Mouse (Mus musculus): ENCODE results near the gene Runx2. TPM values are rescaled to one million over a fixed set of nuclear protein-coding genes. Genes with fewer than 3 reads are reported as not detected.

The Runx2 gene
- total RNA-seq, 2 experiments from 2014 or later: 12.3 to 15.8 TPM

DNA sequence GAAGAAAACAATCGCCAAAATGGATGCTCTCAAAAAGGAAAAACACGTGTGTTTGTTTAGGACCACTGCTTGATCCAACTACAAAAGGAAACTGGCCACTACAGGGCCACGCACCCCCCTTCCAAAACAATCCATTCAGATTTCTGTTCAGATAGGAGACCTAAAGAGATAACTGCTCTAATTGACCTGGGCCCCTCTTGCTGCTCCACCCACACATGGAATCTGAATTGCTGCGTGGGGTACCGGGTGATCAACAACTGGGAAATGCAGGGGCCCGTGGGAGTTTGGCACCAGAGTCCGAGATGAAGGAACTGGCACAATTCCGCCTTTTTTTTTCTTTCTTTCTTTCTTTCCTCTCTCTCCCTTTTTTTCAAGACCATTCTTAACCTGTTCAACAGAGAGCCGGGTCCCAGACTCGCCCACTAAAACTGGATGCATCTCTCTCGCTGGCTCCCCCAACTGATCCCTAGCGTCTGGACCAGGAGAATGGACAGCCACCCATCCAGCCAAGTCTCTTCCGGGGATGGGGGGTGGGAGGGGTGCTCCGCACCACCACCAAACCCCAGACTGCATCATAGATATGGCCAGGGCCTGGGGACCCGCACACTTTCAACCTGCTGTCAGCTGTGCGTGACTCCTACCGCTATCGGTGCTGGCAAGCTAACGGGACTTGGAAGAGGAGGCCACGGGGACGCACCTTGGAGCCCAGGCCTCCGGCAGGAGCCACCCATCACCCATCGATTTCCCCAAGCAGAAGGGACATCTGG, 80.9 kb downstream of the Runx2 start:
- peak overlapping the region; percentile 86 for H3K4me3 ChIP-seq
- no peak for TF ChIP-seq CTCF (IDR thresholded peaks at IDR 0.05)
- intact Hi-C loops (cut with DNase I): loop anchor here (2.0 kb wide), 1 partner anchor 517 kb away; no protein-coding TSS in a partner anchor
- H3K27ac ChIP-seq: peak overlapping the region; percentile 91; the same call in 1 of the 2 replicates
- DNase-seq (ENCODE audit: extremely low spot score in 1 of 2, low spot score in 2 of 2): no peak

DNA sequence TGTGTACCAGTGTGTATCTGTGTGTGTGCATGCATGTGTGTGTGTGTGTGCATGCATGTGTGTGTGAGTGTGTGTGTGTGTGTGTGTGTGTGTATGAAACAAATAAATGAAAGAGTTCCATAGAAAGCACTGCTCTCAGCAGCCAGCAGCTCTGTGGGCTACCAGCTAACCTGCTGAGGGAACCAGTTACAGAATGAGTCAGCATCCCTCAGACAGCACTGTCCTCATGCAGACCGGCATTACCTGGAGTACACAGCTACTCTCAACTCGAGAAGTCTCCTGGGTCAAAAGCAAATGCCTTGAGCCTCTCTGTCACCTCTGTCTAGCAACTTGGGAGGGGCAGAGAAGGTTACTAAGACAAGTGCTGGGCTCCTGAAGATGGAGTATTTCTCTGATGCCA, 86.1 kb downstream of the Runx2 start:
- no peak overlapping the region for H3K4me3 ChIP-seq
- no peak overlapping the region for H3K27ac ChIP-seq
- no peak for DNase-seq (ENCODE audit: extremely low spot score in 1 of 2, low spot score in 2 of 2)
- no peak for TF ChIP-seq CTCF (IDR thresholded peaks at IDR 0.05)
- intact Hi-C loops (cut with DNase I): no loop called here

GRCm38 (mm10) chr17:44727675-44728074, 86.9 kb downstream of the Runx2 start:
- H3K27ac ChIP-seq: no peak overlapping the region
- DNase-seq (ENCODE audit: extremely low spot score in 1 of 2, low spot score in 2 of 2): no peak
- no peak for TF ChIP-seq CTCF (IDR thresholded peaks at IDR 0.05)
- no peak overlapping the region for H3K4me3 ChIP-seq
- intact Hi-C loops (cut with DNase I): no loop called here

DNA sequence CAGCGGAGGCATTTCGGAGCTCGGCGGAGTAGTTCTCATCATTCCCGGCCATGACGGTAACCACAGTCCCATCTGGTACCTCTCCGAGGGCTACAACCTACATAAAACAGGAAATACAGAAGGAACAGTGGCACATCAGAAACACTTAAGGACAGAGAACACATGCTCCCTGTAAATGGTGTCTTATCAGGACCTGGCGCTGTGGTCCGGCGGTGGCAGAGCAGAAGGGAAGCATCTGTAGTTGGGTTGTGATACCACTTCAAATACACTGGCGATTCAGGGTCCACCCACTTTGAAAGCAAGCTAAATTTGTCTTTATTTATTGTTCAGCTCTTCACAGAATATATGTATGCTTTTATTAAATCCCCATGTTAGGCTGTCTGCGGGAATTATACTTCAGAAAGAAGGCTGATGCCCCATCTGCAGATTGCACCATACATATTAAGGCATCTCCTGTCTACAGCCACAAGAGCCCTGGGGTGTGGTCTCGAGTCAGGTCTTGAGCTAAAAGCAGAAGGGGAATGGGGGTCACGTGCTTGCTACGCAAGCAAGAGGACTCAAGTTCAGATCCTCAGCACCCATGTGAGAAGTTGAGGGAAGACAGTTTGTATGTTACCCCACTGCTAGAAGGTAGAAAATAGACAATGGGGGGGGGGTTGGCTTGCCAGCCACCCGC, 89.7 kb downstream of the Runx2 start:
- TF ChIP-seq CTCF (IDR thresholded peaks at IDR 0.05): no peak
- H3K4me3 ChIP-seq: no peak overlapping the region
- H3K27ac ChIP-seq: no peak overlapping the region
- intact Hi-C loops (cut with DNase I): no loop called here
- no peak for DNase-seq (ENCODE audit: extremely low spot score in 1 of 2, low spot score in 2 of 2)

DNA sequence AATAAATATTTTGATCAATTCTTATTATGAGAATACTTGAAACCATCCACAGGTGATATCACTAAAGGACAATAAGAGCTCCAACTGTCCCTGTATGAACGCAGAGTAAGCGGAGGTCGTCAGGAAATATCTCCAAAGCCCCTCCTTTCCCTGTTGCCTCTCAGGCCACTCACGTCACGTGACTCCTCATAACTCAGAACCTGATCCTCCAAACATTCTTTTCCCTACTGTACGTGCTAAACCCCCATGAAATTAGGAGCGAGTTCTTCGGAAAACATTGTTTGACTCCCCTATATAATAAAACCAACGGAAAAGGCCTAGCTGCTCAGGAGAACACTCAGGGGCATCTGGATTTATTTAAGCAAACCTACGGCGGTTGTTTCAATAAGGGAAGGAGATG, 90.3 kb downstream of the Runx2 start:
- Histone ChIP-seq H3K4me3 (no peak overlapping the region), H3K27ac (no peak overlapping the region)
- intact Hi-C loops (cut with DNase I): no loop called here
- TF ChIP-seq CTCF (IDR thresholded peaks at IDR 0.05): no peak
- DNase-seq (ENCODE audit: extremely low spot score in 1 of 2, low spot score in 2 of 2): no peak

GRCm38 (mm10) chr17:44722103-44722792, 92.3 kb downstream of the Runx2 start:
- Histone ChIP-seq H3K27ac (no peak overlapping the region), H3K4me3 (no peak overlapping the region)
- intact Hi-C loops (cut with DNase I): no loop called here
- no peak for TF ChIP-seq CTCF (IDR thresholded peaks at IDR 0.05)
- no peak for DNase-seq (ENCODE audit: extremely low spot score in 1 of 2, low spot score in 2 of 2)

DNA sequence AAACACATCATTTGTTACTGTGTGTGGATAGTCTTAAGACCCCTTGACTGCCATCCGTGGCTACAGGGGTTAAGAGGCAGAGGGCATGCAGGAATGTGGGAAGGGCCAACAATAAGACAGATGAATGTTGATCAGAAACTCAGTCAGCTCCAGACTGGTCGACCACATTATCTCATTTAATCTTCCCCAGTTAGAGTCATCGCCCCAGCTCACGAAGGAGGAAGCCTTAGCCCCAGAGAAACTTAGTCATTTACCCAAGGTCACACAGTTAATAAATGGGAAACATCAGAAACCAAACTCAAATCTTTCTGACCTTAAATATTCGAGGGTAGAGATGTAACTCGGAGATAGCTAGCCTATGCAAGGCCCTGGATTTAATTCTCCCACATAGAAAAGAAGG, 96.0 kb downstream of the Runx2 start:
- Histone ChIP-seq H3K4me3 (no peak overlapping the region), H3K27ac (no peak overlapping the region)
- no peak for TF ChIP-seq CTCF (IDR thresholded peaks at IDR 0.05)
- no peak for DNase-seq (ENCODE audit: extremely low spot score in 1 of 2, low spot score in 2 of 2)
- intact Hi-C loops (cut with DNase I): no loop called here

DNA sequence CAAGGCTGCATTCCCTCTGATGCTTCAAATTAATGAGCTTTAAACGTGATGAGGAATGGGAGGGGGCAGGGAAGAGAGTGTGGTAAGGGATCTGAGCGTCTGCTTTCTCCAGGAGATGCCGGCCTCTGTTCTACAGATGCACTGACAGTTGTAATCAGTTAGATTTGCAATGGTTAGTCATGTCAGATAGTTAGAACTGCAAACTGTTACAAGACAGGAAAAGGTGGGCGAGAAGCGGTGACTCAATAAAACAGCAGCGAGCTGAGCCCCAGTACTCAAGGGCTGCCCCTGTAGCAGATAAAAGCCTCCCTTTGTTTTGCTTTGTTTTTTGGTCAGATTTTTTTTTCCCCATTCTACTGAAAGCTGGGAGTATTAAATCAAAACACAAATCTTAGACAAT, 96.6 kb downstream of the Runx2 start:
- no peak for TF ChIP-seq CTCF (IDR thresholded peaks at IDR 0.05)
- H3K4me3 ChIP-seq: no peak overlapping the region
- no peak for DNase-seq (ENCODE audit: extremely low spot score in 1 of 2, low spot score in 2 of 2)
- no peak overlapping the region for H3K27ac ChIP-seq
- intact Hi-C loops (cut with DNase I): no loop called here

DNA sequence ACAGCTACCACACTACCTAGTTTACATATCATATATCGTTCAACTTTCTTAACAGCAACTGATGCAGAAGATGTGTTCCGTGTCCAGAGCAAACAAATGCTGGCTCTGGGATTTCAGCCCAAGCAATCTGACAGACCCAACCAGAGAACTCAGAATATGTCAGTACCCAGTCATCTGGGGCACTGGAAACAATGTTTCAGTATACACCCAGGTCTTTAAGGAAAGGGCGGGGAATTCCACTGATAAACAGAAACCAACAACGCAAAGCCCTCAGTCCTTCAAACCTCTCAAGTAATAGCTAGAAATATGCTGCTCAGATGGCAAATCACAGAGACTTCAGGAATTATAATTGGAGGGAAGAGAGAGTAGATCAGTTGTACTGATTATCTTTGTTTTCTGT, 100.5 kb downstream of the Runx2 start:
- intact Hi-C loops (cut with DNase I): no loop called here
- DNase-seq (ENCODE audit: extremely low spot score in 1 of 2, low spot score in 2 of 2): no peak
- no peak for TF ChIP-seq CTCF (IDR thresholded peaks at IDR 0.05)
- Histone ChIP-seq H3K27ac (no peak overlapping the region), H3K4me3 (no peak overlapping the region)

DNA sequence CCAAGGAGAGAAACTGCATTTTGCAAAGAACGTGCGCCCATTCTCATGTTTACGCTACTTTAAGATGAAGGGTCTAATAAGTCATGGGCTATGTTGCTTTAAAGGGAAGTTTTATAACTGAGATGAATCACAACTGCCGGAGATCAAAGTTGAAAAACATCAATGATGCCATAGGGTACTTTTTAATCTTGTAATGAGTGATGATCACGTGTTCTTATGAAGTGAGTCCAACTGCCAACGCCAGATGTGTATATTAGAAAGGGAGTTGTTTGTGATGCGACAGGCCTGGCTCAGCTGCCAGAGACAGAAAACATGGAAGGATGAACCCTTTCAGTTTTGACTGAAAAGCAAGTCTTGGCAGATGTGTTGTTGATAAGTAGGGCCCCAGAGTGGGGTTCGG, 101.2 kb downstream of the Runx2 start:
- no peak for DNase-seq (ENCODE audit: extremely low spot score in 1 of 2, low spot score in 2 of 2)
- no peak for TF ChIP-seq CTCF (IDR thresholded peaks at IDR 0.05)
- H3K27ac ChIP-seq: no peak overlapping the region
- no peak overlapping the region for H3K4me3 ChIP-seq
- intact Hi-C loops (cut with DNase I): no loop called here

GRCm38 (mm10) chr17:44709516-44710252, 104.9 kb downstream of the Runx2 start:
- Histone ChIP-seq H3K27ac (no peak overlapping the region), H3K4me3 (no peak overlapping the region)
- TF ChIP-seq CTCF (IDR thresholded peaks at IDR 0.05): no peak
- peak; percentile 28 to 31 for DNase-seq (ENCODE audit: extremely low spot score in 1 of 2, low spot score in 2 of 2)
- intact Hi-C loops (cut with DNase I): no loop called here

DNA sequence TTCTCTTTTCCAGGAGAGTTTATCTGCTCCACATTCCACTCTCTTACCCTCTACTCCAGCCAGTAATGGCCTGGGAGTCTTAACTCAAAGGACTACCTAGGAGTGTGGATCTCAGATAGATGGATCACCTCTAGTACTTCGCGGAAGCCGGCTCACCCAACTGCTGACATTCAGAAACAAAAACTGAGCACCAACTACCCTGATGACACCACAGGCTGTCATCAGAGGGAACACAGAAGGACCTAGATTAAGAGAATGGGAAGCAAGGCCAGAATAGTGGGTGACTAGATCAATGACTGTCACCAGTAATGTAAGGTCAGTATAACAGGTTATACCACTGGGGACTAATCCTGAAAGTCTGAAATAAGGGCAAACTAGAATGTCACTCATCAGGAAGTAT, 106.6 kb downstream of the Runx2 start:
- intact Hi-C loops (cut with DNase I): no loop called here
- Histone ChIP-seq H3K4me3 (no peak overlapping the region), H3K27ac (no peak overlapping the region)
- TF ChIP-seq CTCF (IDR thresholded peaks at IDR 0.05): no peak
- no peak for DNase-seq (ENCODE audit: extremely low spot score in 1 of 2, low spot score in 2 of 2)
